Mouse (Mus musculus) bone marrow macrophage, adult 2 months (primary cell): ENCODE results near the gene 1700010B08Rik.
"Not testable (repeated sequence)": the region's sequence is repeated elsewhere in the genome, so short reads cannot be mapped to it uniquely, and the experiment has no call there.

Source experiments
- CTCF ChIP-seq: IDR thresholded peaks from 2 replicates; pipeline ENCODE4 v1.5.1; 2012; ENCODE audit warnings: low read depth, mild to moderate bottlenecking, low read length, moderate library complexity
- POLR2A ChIP-seq: IDR thresholded peaks from 2 replicates; pipeline ENCODE4 v1.6.1; 2012; ENCODE audit warnings: mild to moderate bottlenecking, low read depth, low read length, borderline replicate concordance

DNA sequence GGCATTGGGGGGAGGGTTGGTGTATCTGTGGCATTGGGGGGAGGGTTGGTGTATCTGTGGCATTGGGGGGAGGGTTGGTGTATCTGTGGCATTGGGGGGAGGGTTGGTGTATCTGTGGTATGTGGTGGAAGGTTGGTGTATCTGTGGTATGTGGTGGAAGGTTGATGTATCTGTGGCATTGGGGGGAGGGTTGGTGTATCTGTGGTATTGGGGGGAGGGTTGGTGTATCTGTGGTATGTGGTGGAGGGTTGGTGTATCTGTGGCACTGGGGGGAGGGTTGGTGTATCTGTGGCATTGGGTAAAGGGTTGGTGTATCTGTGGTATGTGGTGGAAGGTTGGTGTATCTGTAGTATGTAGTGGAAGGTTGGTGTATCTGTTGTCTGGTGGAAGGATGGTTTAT lies 11.6 kb upstream of the 1700010B08Rik start:
- not testable (repeated sequence) for TF ChIP-seq POLR2A, CTCF
